Mouse (Mus musculus) midbrain, embryonic 12.5 days (tissue): ENCODE measurements at regions not wholly inside any gene's neighbourhood (a gene's known extent, or its start where the extent isn't known, plus 50 kb on each side); places are given as distances from the start of the nearest gene placed in this dataset.

Experiments
- ATAC-seq: fragments of 200-750 bp; cut with Nextera tagmentation; 2 replicates; pipeline ENCODE4 v1.8.0; 2017; ENCODE audit warnings: low read depth, moderate TSS enrichment, moderate library complexity; ENCODE audit not compliant: low FRiP score
- H3K27ac ChIP-seq: fragments of 300-500 bp; sonication (generic); replicated peaks from 2 replicates; pipeline ENCODE4 v1.5.1; 2016; ENCODE audit warnings: mild to moderate bottlenecking
- H3K27me3 ChIP-seq: fragments of 300-500 bp; sonication (generic); 2 replicates; pipeline ENCODE4 v1.6.1; 2016; ENCODE audit warnings: mild to moderate bottlenecking
- H3K36me3 ChIP-seq: fragments of 300-500 bp; sonication (generic); 2 replicates; pipeline ENCODE4 v1.6.1; 2016
- H3K4me1 ChIP-seq: fragments of 300-500 bp; sonication (generic); 2 replicates; pipeline ENCODE4 v1.6.1; 2016
- H3K4me2 ChIP-seq: fragments of 300-500 bp; sonication (generic); replicated peaks from 2 replicates; pipeline ENCODE4 v1.6.1; 2016; ENCODE audit warnings: mild to moderate bottlenecking, moderate library complexity
- H3K4me3 ChIP-seq: fragments of 300-500 bp; sonication (generic); 2 replicates; pipeline ENCODE4 v1.5.1; 2016; ENCODE audit warnings: mild to moderate bottlenecking
- H3K9ac ChIP-seq: fragments of 300-500 bp; sonication (generic); replicated peaks from 2 replicates; pipeline ENCODE4 v1.6.1; 2016; ENCODE audit warnings: mild to moderate bottlenecking, moderate library complexity
- H3K9me3 ChIP-seq: fragments of 300-500 bp; sonication (generic); 2 replicates; pipeline ENCODE4 v1.6.1; 2016; ENCODE audit warnings: mild to moderate bottlenecking
- WGBS: fragments of 180-500 bp; shearing (Covaris S2); methylation state at CpG from one replicate; pipeline ENCODE4 v1.1.7; 2016; 5-methylcytosine and 5-hydroxymethylcytosine counted together

DNA sequence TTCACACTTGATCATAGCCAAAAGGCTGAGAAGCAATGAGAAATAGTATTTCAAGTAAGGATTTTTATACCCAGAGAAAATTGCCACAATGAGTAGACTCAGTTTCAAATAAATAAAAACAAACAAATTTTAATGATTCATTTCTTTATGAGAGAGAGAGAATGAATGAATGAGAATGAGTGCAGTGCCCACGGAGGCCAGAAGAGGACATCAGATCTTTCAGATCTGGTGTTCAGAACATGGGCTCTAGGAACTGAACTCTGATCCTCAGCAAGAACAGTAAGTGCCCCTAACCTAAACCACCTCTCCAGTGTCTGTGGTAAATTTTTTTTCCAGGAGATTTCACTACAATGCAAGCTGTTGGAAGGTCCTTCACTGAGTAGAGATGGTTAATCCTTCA, 185.5 kb upstream of the Runx1 start:
- 85% methylated on average over 1 of the region's 1 CpGs for WGBS
- Histone ChIP-seq H3K36me3 (no peaks in the 10 kb centered on the region), H3K4me3 (no peak overlapping the region), H3K27me3 (peaks cover 10% of the 10 kb centered on the region), H3K4me2 (no peak overlapping the region), H3K4me1 (peaks cover 3% of the 10 kb centered on the region), H3K9ac (no peak overlapping the region), H3K9me3 (no peaks in the 10 kb centered on the region), H3K27ac (no peak overlapping the region)
- ATAC-seq, result no peak

DNA sequence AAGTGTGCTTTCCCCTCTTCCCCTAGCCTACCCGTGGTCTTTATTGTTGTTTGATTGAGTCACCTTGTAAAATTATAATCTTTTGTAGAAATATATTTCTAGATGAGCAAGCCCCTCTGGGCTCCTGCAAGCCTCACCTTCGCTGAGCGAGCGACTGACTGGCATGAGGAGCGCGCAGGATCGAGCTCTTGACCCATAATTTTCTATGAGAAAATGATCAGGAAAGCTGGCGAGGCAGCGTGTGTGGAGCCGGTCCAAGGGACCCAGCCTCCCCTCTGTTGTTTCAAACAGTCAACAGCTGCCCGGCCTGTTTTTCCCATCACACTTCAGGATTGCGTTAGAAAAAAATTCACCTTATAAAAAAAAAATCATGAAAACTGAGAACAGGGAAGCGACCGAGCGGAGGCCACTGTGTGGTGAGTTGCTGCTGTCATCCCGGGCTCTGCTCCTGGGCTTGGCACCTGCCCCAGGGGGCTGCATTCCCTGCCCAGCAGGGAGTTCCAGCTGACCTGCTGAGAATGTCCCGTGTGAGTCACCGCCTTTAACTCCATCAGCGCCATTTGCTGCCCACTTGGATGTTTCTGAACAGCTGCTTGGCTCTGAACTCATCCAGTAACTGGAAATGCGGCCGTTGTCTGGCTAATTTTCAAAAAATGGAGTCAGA, 180.5 kb upstream of the Runx1 start:
- no peak for ATAC-seq
- H3K27ac ChIP-seq, result no peak overlapping the region
- 5% methylated on average over 21 of the region's 21 CpGs for WGBS

DNA sequence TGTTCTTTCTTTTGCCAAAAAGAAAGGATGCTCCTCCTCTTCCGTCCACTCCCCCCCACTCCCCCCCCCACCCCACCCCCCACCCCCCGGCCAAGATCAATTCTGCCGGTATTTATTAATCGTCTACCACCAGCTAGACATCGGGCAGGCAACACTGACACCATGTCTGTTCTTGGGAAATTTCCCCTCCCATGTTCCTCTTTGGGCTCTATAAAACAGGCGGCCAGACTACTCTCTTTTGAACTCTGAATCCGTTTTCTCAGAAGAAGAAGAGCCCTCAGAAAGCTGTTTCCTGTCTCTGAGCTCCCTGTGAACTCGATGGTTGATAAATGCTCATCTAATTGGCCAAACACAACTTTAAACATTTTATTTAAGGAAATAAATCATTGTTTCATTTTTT, 179.5 kb upstream of the Runx1 start:
- Histone ChIP-seq H3K27ac (no peak overlapping the region), H3K36me3 (no peaks in the 10 kb centered on the region), H3K4me3 (no peak overlapping the region), H3K4me1 (peaks cover 8% of the 10 kb centered on the region), H3K9ac (no peak overlapping the region), H3K27me3 (peaks cover 13% of the 10 kb centered on the region), H3K4me2 (0 out of 2 replicates have a peak overlapping the region, but pooled peaks have one; percentile 9), H3K9me3 (no peaks in the 10 kb centered on the region)
- no peak for ATAC-seq
- WGBS, result 6% methylated on average over 8 of the region's 8 CpGs

More for the DNA sequence above, 180.5 kb upstream of the Runx1 start:
- no peaks in the 10 kb centered on the region for H3K9me3 ChIP-seq
- H3K9ac ChIP-seq, result no peak overlapping the region
- H3K4me3 ChIP-seq, result peak overlapping the region; percentile 13; the same call in 1 of the 2 replicates
- H3K4me2 ChIP-seq, result peak overlapping the region; percentile 38
- H3K27me3 ChIP-seq, result peaks cover 13% of the 10 kb centered on the region
- no peaks in the 10 kb centered on the region for H3K36me3 ChIP-seq
- peaks cover 8% of the 10 kb centered on the region for H3K4me1 ChIP-seq

DNA sequence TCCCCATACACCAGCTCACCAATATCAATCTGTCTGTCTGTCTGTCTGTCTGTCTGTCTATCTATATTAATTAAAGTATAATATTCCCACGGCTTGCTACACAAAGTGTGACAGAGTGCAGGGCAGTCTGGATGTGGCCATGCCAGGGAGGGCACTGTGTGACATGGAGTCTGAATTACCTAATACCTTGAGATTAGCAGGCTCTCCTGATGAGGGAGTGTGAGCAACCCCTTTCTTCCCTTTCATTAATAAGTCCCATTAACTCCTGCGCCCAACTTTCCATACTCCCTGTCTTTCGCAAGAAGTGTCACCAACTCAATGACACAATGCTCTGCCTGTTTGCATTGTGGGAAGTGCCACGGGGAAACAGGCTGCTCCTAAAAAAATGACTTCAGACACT, 177.9 kb upstream of the Runx1 start:
- WGBS, result 85% methylated on average over 4 of the region's 4 CpGs

DNA sequence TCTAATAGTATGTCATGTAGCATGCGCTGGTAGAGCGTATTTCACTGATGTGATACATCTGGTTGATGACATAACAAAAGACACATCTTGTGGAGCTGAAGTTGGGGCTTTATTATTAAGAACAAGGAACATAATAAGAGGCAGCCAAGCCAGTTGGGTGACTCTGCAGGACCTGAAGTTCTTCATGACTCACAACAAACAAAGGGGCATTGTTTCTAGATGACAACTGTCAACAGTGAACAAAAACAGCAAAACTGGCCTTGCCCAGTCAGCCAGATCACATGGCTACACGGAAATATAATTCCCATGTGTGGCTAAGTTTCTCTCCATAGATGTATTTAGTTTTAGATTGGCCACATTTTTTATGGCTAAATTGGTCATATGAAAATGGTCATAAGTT, 172.7 kb upstream of the Runx1 start:
- Histone ChIP-seq H3K4me1 (no peaks in the 10 kb centered on the region), H3K4me2 (no peak overlapping the region), H3K4me3 (no peak overlapping the region), H3K27ac (no peak overlapping the region), H3K9ac (no peak overlapping the region), H3K27me3 (no peaks in the 10 kb centered on the region), H3K36me3 (no peaks in the 10 kb centered on the region), H3K9me3 (no peaks in the 10 kb centered on the region)
- 89% methylated on average over 3 of the region's 3 CpGs for WGBS
- ATAC-seq, result no peak

More for the DNA sequence above, 177.9 kb upstream of the Runx1 start:
- no peaks in the 10 kb centered on the region for H3K36me3 ChIP-seq
- peaks cover 13% of the 10 kb centered on the region for H3K27me3 ChIP-seq
- no peak overlapping the region for H3K9ac ChIP-seq
- no peaks in the 10 kb centered on the region for H3K9me3 ChIP-seq
- peaks cover 8% of the 10 kb centered on the region for H3K4me1 ChIP-seq
- ATAC-seq, result no peak
- no peak overlapping the region for H3K4me2 ChIP-seq
- H3K27ac ChIP-seq, result no peak overlapping the region
- no peak overlapping the region for H3K4me3 ChIP-seq

DNA sequence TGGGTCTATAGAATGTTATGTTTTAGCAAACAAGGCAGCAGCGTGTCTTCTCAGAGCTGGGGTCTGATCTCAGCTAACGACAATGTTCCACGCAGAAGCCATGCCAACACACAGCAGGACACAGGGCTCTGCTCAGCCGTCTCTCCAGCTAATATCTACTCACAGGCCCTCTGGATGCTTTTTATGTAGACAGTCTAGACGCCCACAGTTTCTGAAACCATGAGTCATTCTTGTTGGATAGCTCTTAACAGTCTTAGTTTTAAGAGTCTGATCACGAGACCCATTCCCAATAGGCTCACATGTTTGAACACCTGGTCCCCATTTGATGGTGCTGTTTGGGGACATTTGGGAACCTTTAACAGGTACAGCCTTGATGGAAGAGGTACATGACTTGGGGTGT, 171.7 kb upstream of the Runx1 start:
- 79% methylated on average over 6 of the region's 6 CpGs for WGBS
- H3K36me3 ChIP-seq, result no peaks in the 10 kb centered on the region
- no peak overlapping the region for H3K4me2 ChIP-seq
- no peak overlapping the region for H3K9ac ChIP-seq
- ATAC-seq, result no peak
- no peak overlapping the region for H3K27ac ChIP-seq
- no peaks in the 10 kb centered on the region for H3K9me3 ChIP-seq
- no peaks in the 10 kb centered on the region for H3K4me1 ChIP-seq
- H3K27me3 ChIP-seq, result no peaks in the 10 kb centered on the region
- H3K4me3 ChIP-seq, result no peak overlapping the region

DNA sequence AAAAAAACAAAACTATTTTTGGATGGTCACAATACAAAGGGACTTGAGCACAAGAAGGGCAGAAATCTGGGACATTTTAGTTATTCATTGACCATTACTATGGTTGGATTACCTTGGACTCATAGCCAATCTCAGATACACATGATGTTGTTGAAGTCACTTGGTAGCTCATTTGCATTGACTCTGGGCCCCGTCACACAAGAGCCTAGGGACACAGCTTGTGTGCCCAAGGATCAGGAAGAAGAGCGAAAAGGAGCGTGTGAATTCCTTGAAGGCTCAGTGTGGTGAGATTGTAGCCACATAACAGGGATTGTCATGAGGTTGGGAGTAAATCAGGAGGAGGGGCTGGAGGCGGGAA, 170.0 kb upstream of the Runx1 start:
- no peak for ATAC-seq
- no peaks in the 10 kb centered on the region for H3K27me3 ChIP-seq
- H3K4me3 ChIP-seq, result no peak overlapping the region
- no peak overlapping the region for H3K27ac ChIP-seq
- 83% methylated on average over 4 of the region's 4 CpGs for WGBS
- H3K9me3 ChIP-seq, result no peaks in the 10 kb centered on the region
- H3K4me2 ChIP-seq, result no peak overlapping the region
- no peaks in the 10 kb centered on the region for H3K36me3 ChIP-seq
- 0 out of 2 replicates have a peak, but pooled peaks cover 6% of the 10 kb centered on the region for H3K4me1 ChIP-seq
- no peak overlapping the region for H3K9ac ChIP-seq

DNA sequence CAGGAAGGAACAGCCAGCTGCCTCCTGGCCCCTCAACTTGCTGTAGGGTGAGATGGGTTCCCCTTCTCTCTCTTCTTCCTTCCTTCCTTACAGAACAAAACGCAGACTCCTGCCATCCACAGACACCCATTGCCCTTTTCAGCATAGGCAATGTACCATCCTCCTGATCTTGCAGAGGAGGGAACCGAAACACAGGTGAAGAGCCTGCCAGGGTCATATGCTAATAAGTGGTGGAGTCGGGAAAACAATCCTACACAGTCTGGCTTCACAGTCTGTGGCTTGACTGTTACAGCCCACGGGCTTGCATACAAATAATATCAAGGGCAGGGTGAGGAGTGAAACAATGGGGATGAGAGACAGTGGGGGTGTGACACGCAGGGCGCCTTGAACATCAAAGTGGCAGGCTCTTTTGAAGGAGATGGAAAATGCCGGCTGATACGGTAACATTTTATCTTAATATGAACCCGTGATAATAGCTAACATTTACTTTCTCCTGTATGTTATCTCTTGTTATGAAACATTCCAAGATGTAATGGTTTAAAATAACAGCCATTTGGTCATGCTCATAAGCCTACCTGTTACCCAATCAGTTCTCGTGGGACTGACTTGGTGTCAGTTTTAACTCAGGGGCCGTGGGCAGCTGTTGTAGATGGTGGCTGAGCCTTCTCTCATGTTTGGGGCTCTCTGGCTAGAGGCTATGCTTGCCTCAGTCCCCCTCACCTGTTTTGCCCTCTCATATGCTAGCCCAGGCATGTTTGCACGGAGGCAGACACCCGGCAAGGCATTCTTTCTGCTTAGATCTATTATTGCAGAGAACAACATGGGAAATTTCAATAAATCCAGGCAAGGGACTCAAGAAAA, 169.4 kb upstream of the Runx1 start:
- Histone ChIP-seq H3K4me3 (no peak overlapping the region), H3K36me3 (no peaks in the 10 kb centered on the region), H3K27me3 (no peaks in the 10 kb centered on the region), H3K4me2 (no peak overlapping the region), H3K9ac (no peak overlapping the region), H3K9me3 (no peaks in the 10 kb centered on the region), H3K4me1 (0 out of 2 replicates have a peak, but pooled peaks cover 9% of the 10 kb centered on the region), H3K27ac (no peak overlapping the region)
- WGBS, result 85% methylated on average over 13 of the region's 13 CpGs
- no peak for ATAC-seq

DNA sequence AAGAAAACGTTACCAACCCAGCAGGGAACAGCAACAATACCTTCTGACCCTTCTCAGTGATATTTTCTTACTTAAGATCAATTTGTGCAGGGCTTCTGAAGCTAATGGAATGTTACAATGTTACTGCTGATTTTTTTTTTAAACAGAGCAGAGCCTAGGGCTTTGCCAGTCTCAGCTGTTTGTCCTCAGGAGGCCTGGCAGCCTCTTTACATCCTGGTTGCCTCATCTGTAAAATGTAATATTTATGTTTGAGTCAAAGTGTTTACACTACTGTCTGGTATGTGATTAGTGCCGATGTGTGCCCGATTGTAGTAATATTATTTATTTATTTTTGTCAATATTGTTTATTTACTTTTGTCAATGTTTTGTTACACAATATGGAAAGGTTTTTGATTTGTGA, 166.9 kb upstream of the Runx1 start:
- Histone ChIP-seq H3K27me3 (no peaks in the 10 kb centered on the region), H3K9me3 (no peaks in the 10 kb centered on the region), H3K9ac (no peak overlapping the region), H3K4me3 (no peak overlapping the region), H3K4me2 (no peak overlapping the region), H3K36me3 (no peaks in the 10 kb centered on the region), H3K27ac (no peak overlapping the region), H3K4me1 (0 out of 2 replicates have a peak, but pooled peaks cover 9% of the 10 kb centered on the region)
- WGBS, result 63% methylated on average over 3 of the region's 3 CpGs
- no peak for ATAC-seq

DNA sequence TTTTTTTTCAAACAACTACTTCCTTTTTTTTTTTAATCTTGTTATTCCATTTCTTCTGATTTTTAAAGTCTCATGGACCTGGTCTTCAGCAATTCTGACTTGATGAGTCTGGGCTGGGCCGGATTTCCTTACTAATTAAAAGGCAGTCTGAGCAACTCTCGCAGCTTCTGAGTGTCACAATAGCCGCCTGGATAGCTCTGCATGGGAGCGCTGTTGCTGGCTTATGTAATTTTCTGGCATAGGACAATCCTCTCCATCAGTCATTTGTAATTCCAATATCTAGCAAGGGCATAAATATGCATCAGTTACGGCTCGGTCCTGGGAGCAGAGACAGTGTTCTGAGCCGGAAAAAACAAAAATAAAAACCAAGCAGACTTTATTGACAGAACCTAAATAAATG, 165.5 kb upstream of the Runx1 start:
- Histone ChIP-seq H3K4me3 (no peak overlapping the region), H3K4me1 (0 out of 2 replicates have a peak, but pooled peaks cover 9% of the 10 kb centered on the region), H3K36me3 (no peaks in the 10 kb centered on the region), H3K9me3 (no peaks in the 10 kb centered on the region), H3K9ac (no peak overlapping the region), H3K27me3 (no peaks in the 10 kb centered on the region), H3K4me2 (no peak overlapping the region), H3K27ac (no peak overlapping the region)
- no peak for ATAC-seq
- 28% methylated on average over 7 of the region's 7 CpGs for WGBS

DNA sequence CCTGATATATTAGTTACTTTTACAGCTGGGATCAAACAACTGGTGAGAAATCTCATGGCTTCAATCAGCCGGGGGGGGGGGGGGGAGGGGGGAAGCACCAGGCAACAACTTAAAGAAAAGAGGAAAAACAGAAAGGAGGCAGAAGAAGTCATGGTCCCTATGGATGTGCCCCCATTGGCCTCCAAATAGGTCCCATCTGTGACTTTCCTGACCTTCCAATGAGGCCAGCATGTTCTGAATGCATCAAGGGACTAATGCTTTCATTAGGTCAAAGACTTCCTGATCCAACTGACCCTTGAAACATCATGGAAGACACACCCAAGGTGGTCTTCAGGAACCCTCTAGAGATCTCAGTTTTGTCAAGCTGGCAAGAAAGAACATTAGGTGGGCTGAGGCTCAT, 162.5 kb upstream of the Runx1 start:
- H3K4me3 ChIP-seq, result no peak overlapping the region
- H3K27me3 ChIP-seq, result no peaks in the 10 kb centered on the region
- no peak for ATAC-seq
- H3K9ac ChIP-seq, result no peak overlapping the region
- no peak overlapping the region for H3K27ac ChIP-seq
- 78% methylated on average over 1 of the region's 1 CpGs for WGBS
- H3K9me3 ChIP-seq, result no peaks in the 10 kb centered on the region
- no peak overlapping the region for H3K4me2 ChIP-seq
- no peaks in the 10 kb centered on the region for H3K36me3 ChIP-seq
- H3K4me1 ChIP-seq, result peaks cover 17% of the 10 kb centered on the region; the same call in 1 of the 2 replicates

DNA sequence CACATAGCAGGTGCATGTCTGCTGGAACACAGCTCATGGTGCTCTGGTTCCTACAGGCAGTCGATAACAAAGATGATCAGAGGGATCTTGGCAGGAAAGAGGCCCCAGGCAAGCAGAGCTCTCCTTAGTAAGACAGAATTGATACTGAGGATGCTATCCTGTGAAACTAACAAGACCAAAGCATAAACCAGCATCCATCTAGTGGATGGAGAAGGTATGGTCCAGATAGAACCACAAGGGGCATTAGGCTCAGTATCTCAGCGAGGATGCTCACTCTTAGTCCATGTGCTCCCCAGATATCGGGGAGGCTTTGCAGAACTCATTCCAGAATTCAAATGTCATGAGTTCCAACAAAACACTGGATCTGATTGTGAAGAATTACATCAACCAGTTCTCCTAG, 162.1 kb upstream of the Runx1 start:
- ATAC-seq, result no peak
- Histone ChIP-seq H3K4me2 (no peak overlapping the region), H3K36me3 (no peaks in the 10 kb centered on the region), H3K4me1 (peaks cover 17% of the 10 kb centered on the region; the same call in 1 of the 2 replicates), H3K27me3 (no peaks in the 10 kb centered on the region), H3K9ac (no peak overlapping the region), H3K9me3 (no peaks in the 10 kb centered on the region), H3K27ac (no peak overlapping the region), H3K4me3 (no peak overlapping the region)
- WGBS, result 91% methylated on average over 3 of the region's 3 CpGs
